Mouse (Mus musculus): ENCODE data around the gene Nr2f1. TPM values are rescaled to one million over a fixed set of nuclear protein-coding genes. Genes with fewer than 3 reads are reported as not detected.

The Nr2f1 gene
- not detected for total RNA-seq (2023)

DNA sequence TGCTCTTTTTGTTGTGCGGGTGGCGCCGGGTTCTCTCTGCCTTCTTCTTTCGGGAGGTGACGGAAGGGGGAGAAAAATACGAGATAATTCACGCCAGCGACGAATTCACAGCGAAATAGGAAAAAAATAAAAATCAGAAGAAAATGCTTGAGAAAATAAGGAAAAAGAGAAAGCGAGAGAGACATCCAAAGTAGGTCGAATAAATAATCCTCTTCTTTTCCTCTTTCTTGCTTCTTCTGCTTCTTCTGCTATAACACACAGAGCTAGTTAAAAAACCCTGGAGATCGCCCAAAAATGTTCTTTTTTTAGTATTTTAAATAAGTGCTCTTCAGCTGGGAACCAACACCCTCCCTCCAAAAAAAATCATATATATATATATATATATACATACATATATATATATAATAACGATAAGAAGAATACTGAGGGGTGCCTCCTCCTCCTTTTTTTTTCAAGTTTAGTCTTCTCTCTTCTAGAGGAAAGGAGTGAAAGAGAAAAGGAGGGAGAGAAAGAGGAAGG is at the start of gene Nr2f1:
Gene Nr2f1 (minus strand): TSS at position 116 of the 519 bp plus-strand sequence.

Other genes with a start within 250 kb of the Nr2f1 start
- 10.0 TPM for gene Pou5f2, start 174.9 kb downstream of the Nr2f1 start, total RNA-seq (2023)